Mouse (Mus musculus): Measurements from ENCODE around the gene Ptprm. TPM values are rescaled to one million over a fixed set of nuclear protein-coding genes. Genes with fewer than 3 reads are reported as not detected.
"Not testable (repeated sequence)": the region's sequence is repeated elsewhere in the genome, so short reads cannot be mapped to it uniquely, and the experiment has no call there.

Ptprm gene
- polyA plus RNA-seq, 1 experiment from 2014 or later: 19.9 TPM

GRCm38 (mm10) chr17:66879151-66879550 lies 475.1 kb downstream of the Ptprm start:
- WGBS: 85% methylated on average over 2 of the region's 2 CpGs
- no peak for ATAC-seq

DNA sequence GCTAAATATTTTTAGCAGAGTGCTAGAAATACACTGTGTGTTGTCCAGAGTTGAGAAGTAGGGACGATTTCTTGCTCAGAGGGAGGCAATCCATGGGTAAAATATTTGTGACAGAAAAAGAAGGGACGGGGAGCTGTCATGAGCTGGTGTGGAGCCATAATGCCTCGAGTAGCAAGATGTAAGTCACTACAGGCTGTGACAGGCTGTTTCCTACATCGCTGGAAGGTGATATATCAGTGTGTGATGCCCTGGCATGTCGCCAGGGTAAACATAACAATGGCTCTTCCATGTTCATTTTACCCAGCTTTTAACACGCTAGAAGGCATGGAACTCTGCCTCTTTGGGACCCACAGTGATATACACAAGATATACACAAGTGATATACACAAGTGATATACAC lies 476.7 kb downstream of the Ptprm start:
- Histone ChIP-seq H3K27me3 (replicated peaks; ENCODE audit: control insufficient read depth, insufficient read depth, low read length) (no peaks in the 10 kb centered on the region), H3K27ac (ENCODE audit: low read depth, low read length) (no peak overlapping the region), H3K36me3 (ENCODE audit: control insufficient read depth, insufficient read depth, low read length) (no peaks in the 10 kb centered on the region), H3K9ac (ENCODE audit: low read depth, low read length) (no peak overlapping the region), H3K4me1 (ENCODE audit: control insufficient read depth, insufficient read depth, low read depth, low read length) (no peaks in the 10 kb centered on the region), H3K4me2 (ENCODE audit: low read length) (no peak overlapping the region), H3K4me3 (ENCODE audit: low read length) (no peak overlapping the region), H3K9me3 (ENCODE audit: control insufficient read depth, low read length) (no peaks in the 10 kb centered on the region)
- no peak for ATAC-seq
- WGBS: 56% methylated on average over 6 of the region's 6 CpGs

More at GRCm38 (mm10) chr17:66879151-66879550, 475.1 kb downstream of the Ptprm start:
- H3K27ac ChIP-seq (ENCODE audit: low read depth, low read length): no peak overlapping the region
- H3K9ac ChIP-seq (ENCODE audit: low read depth, low read length): no peak overlapping the region
- H3K4me1 ChIP-seq (ENCODE audit: control insufficient read depth, insufficient read depth, low read depth, low read length): no peaks in the 10 kb centered on the region
- H3K27me3 ChIP-seq (replicated peaks; ENCODE audit: control insufficient read depth, insufficient read depth, low read length): no peaks in the 10 kb centered on the region
- no peaks in the 10 kb centered on the region for H3K9me3 ChIP-seq (ENCODE audit: control insufficient read depth, low read length)
- H3K4me2 ChIP-seq (ENCODE audit: low read length): no peak overlapping the region
- no peaks in the 10 kb centered on the region for H3K36me3 ChIP-seq (ENCODE audit: control insufficient read depth, insufficient read depth, low read length)
- H3K4me3 ChIP-seq (ENCODE audit: low read length): no peak overlapping the region

- peak; percentile 35; the same call in 1 of the 2 replicates for ATAC-seq
- 59% methylated on average over 11 of the region's 11 CpGs for WGBS
- no peaks in the 10 kb centered on the region for H3K36me3 ChIP-seq (ENCODE audit: control insufficient read depth, insufficient read depth, low read length)
Measured at GRCm38 (mm10) chr17:66874810-66875209, 479.4 kb downstream of the Ptprm start.

DNA sequence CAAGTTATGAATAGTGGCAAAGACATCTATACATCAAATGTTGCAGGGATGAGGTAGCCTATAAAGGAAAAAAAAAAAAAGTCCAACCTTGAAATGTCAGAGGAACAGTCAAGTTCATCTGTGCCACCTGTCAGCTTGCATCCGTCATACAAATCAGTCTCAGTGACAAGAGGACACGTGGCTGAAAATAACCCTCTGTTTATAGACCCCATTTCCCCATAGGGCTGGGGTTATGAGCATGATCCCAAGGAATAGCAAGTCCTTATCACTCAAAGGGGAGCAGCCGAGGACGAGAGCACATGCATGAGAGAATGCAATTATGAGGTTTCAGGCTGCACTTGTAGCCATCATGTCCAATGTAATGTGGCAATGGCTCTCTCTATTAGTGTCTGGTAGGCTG lies 482.9 kb downstream of the Ptprm start:
- Histone ChIP-seq H3K27me3 (replicated peaks; ENCODE audit: control insufficient read depth, insufficient read depth, low read length) (no peaks in the 10 kb centered on the region), H3K9ac (ENCODE audit: low read depth, low read length) (no peak overlapping the region), H3K9me3 (ENCODE audit: control insufficient read depth, low read length) (no peaks in the 10 kb centered on the region), H3K36me3 (ENCODE audit: control insufficient read depth, insufficient read depth, low read length) (no peaks in the 10 kb centered on the region), H3K4me1 (ENCODE audit: control insufficient read depth, insufficient read depth, low read depth, low read length) (peaks cover 6% of the 10 kb centered on the region; the same call in 1 of the 2 replicates), H3K27ac (ENCODE audit: low read depth, low read length) (no peak overlapping the region), H3K4me2 (ENCODE audit: low read length) (no peak overlapping the region), H3K4me3 (ENCODE audit: low read length) (no peak overlapping the region)
- WGBS: 69% methylated on average over 4 of the region's 4 CpGs
- ATAC-seq: no peak

More at GRCm38 (mm10) chr17:66874810-66875209, 479.4 kb downstream of the Ptprm start:
- Histone ChIP-seq H3K9me3 (ENCODE audit: control insufficient read depth, low read length) (no peaks in the 10 kb centered on the region), H3K27me3 (replicated peaks; ENCODE audit: control insufficient read depth, insufficient read depth, low read length) (no peaks in the 10 kb centered on the region), H3K27ac (ENCODE audit: low read depth, low read length) (no peak overlapping the region), H3K4me1 (ENCODE audit: control insufficient read depth, insufficient read depth, low read depth, low read length) (peaks cover 3% of the 10 kb centered on the region; the same call in 1 of the 2 replicates), H3K4me2 (ENCODE audit: low read length) (no peak overlapping the region), H3K4me3 (ENCODE audit: low read length) (no peak overlapping the region), H3K9ac (ENCODE audit: low read depth, low read length) (no peak overlapping the region)

DNA sequence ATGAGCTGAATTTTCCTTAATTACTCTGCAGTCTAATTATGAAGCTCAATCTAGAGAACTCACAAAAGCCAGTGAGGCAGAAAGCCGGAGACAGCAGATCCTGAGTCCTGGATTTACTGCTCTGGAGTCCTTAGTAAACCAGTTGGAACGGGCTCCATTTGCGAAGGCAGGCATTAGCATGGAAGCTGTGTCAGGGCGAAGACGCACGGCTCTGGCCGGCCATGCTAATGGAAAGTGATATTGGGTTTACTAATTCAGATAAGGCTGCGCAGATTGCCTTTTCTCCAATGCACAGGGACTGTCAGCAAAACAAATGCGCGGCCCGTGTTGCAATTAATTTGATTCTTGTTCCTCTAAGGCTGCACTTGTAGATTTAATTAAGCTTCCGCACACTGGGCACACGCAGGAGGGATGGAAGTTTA lies 484.7 kb downstream of the Ptprm start:
- ATAC-seq: peak; percentile 82
- no peaks in the 10 kb centered on the region for H3K9me3 ChIP-seq (ENCODE audit: control insufficient read depth, low read length)
- no peak overlapping the region for H3K9ac ChIP-seq (ENCODE audit: low read depth, low read length)
- H3K4me3 ChIP-seq (ENCODE audit: low read length): no peak overlapping the region
- WGBS: 29% methylated on average over 13 of the region's 13 CpGs
- H3K4me2 ChIP-seq (ENCODE audit: low read length): peak overlapping the region; percentile 43
- H3K36me3 ChIP-seq (ENCODE audit: control insufficient read depth, insufficient read depth, low read length): no peaks in the 10 kb centered on the region
- peak overlapping the region; percentile 3; the same call in 1 of the 2 replicates for H3K27ac ChIP-seq (ENCODE audit: low read depth, low read length)
- no peaks in the 10 kb centered on the region for H3K27me3 ChIP-seq (replicated peaks; ENCODE audit: control insufficient read depth, insufficient read depth, low read length)
- peaks cover 6% of the 10 kb centered on the region; the same call in 1 of the 2 replicates for H3K4me1 ChIP-seq (ENCODE audit: control insufficient read depth, insufficient read depth, low read depth, low read length)

GRCm38 (mm10) chr17:66864441-66864840 lies 489.8 kb downstream of the Ptprm start:
- no peaks in the 10 kb centered on the region for H3K9me3 ChIP-seq (ENCODE audit: control insufficient read depth, low read length)
- no peaks in the 10 kb centered on the region; the same call in 1 of the 2 replicates for H3K4me1 ChIP-seq (ENCODE audit: control insufficient read depth, insufficient read depth, low read depth, low read length)
- no peak overlapping the region for H3K27ac ChIP-seq (ENCODE audit: low read depth, low read length)
- no peak overlapping the region for H3K9ac ChIP-seq (ENCODE audit: low read depth, low read length)
- H3K4me2 ChIP-seq (ENCODE audit: low read length): no peak overlapping the region
- no peak for ATAC-seq
- no peak overlapping the region for H3K4me3 ChIP-seq (ENCODE audit: low read length)
- no peaks in the 10 kb centered on the region for H3K36me3 ChIP-seq (ENCODE audit: control insufficient read depth, insufficient read depth, low read length)
- H3K27me3 ChIP-seq (replicated peaks; ENCODE audit: control insufficient read depth, insufficient read depth, low read length): no peaks in the 10 kb centered on the region
- WGBS: 53% methylated on average over 4 of the region's 4 CpGs

- WGBS: 42% methylated on average over 2 of the region's 2 CpGs
- no peaks in the 10 kb centered on the region for H3K36me3 ChIP-seq (ENCODE audit: control insufficient read depth, insufficient read depth, low read length)
- no peak overlapping the region for H3K9ac ChIP-seq (ENCODE audit: low read depth, low read length)
- no peak overlapping the region for H3K4me3 ChIP-seq (ENCODE audit: low read length)
- ATAC-seq: no peak
- no peak overlapping the region for H3K4me2 ChIP-seq (ENCODE audit: low read length)
- H3K4me1 ChIP-seq (ENCODE audit: control insufficient read depth, insufficient read depth, low read depth, low read length): no peaks in the 10 kb centered on the region
- no peak overlapping the region for H3K27ac ChIP-seq (ENCODE audit: low read depth, low read length)
- no peaks in the 10 kb centered on the region for H3K9me3 ChIP-seq (ENCODE audit: control insufficient read depth, low read length)
- no peaks in the 10 kb centered on the region for H3K27me3 ChIP-seq (replicated peaks; ENCODE audit: control insufficient read depth, insufficient read depth, low read length)
Measured at GRCm38 (mm10) chr17:66861557-66861956, 492.7 kb downstream of the Ptprm start.

- Histone ChIP-seq H3K4me1 (ENCODE audit: control insufficient read depth, insufficient read depth, low read depth, low read length) (no peaks in the 10 kb centered on the region), H3K36me3 (ENCODE audit: control insufficient read depth, insufficient read depth, low read length) (no peaks in the 10 kb centered on the region), H3K27me3 (replicated peaks; ENCODE audit: control insufficient read depth, insufficient read depth, low read length) (no peaks in the 10 kb centered on the region), H3K27ac (ENCODE audit: low read depth, low read length) (no peak overlapping the region), H3K9me3 (ENCODE audit: control insufficient read depth, low read length) (no peaks in the 10 kb centered on the region), H3K9ac (ENCODE audit: low read depth, low read length) (no peak overlapping the region), H3K4me3 (ENCODE audit: low read length) (no peak overlapping the region), H3K4me2 (ENCODE audit: low read length) (no peak overlapping the region)
- ATAC-seq: no peak
Measured at GRCm38 (mm10) chr17:66858757-66859156, 495.5 kb downstream of the Ptprm start.

- ATAC-seq: no peak
- no peak overlapping the region for H3K4me3 ChIP-seq (ENCODE audit: low read length)
- no peaks in the 10 kb centered on the region for H3K27me3 ChIP-seq (replicated peaks; ENCODE audit: control insufficient read depth, insufficient read depth, low read length)
- H3K4me2 ChIP-seq (ENCODE audit: low read length): no peak overlapping the region
- 74% methylated on average over 6 of the region's 6 CpGs for WGBS
- no peaks in the 10 kb centered on the region for H3K9me3 ChIP-seq (ENCODE audit: control insufficient read depth, low read length)
- H3K4me1 ChIP-seq (ENCODE audit: control insufficient read depth, insufficient read depth, low read depth, low read length): no peaks in the 10 kb centered on the region
- no peak overlapping the region for H3K9ac ChIP-seq (ENCODE audit: low read depth, low read length)
- no peaks in the 10 kb centered on the region for H3K36me3 ChIP-seq (ENCODE audit: control insufficient read depth, insufficient read depth, low read length)
- no peak overlapping the region for H3K27ac ChIP-seq (ENCODE audit: low read depth, low read length)
Measured at GRCm38 (mm10) chr17:66852496-66852895, 501.8 kb downstream of the Ptprm start.

DNA sequence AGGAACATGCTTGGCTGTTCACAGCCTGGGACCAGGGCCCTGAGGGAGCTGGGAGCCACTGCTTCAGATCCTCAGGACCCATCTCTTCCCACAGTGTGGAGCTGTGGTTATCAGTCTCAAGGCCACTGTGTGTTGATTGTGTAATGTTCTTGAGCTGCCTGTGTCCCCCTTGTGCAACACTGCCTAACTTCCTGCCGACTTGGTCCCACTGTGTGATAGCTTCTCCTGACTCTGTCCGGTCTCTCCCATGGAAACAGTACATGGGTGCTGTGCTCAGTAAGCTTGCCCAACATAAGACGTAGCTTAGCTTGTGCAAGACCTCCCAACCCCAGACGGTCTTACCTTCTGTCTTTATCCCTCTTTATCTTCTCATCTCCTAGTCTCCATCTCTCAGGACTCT lies 507.2 kb downstream of the Ptprm start:
- H3K9me3 ChIP-seq (ENCODE audit: control insufficient read depth, low read length); H3K4me1 ChIP-seq (ENCODE audit: control insufficient read depth, insufficient read depth, low read depth, low read length); ATAC-seq; H3K4me2 ChIP-seq (ENCODE audit: low read length); H3K4me3 ChIP-seq (ENCODE audit: low read length); H3K9ac ChIP-seq (ENCODE audit: low read depth, low read length); H3K27me3 ChIP-seq (replicated peaks; ENCODE audit: control insufficient read depth, insufficient read depth, low read length); H3K36me3 ChIP-seq (ENCODE audit: control insufficient read depth, insufficient read depth, low read length); H3K27ac ChIP-seq (ENCODE audit: low read depth, low read length): not testable (repeated sequence)
- WGBS: 86% methylated on average over 4 of the region's 4 CpGs

Data from hindbrain, embryonic 16.5 days (tissue).